Mouse (Mus musculus) gastrocnemius, adult 8-10 months (tissue): ENCODE data around the gene Nudt2. TPM values are rescaled to one million over a fixed set of nuclear protein-coding genes. Genes with fewer than 3 reads are reported as not detected.
"Not testable (repeated sequence)": the region's sequence is repeated elsewhere in the genome, so short reads cannot be mapped to it uniquely, and the experiment has no call there.

Experiments used
- DNase-seq, 2 experiments: peaks; one replicate each; pipeline ENCODE4 v3.0.0; 2022; ENCODE audit warnings: low spot score in 2 of 2
- total RNA-seq, 4 experiments: library from RNA; stranded (reverse); gene quantifications; 2 replicates each; pipeline ENCODE4 v1.2.4; 2022

Gene Nudt2
- total RNA-seq: 10 to 100 TPM; 23.9 to 32.6 (median 27.9) TPM

DNA sequence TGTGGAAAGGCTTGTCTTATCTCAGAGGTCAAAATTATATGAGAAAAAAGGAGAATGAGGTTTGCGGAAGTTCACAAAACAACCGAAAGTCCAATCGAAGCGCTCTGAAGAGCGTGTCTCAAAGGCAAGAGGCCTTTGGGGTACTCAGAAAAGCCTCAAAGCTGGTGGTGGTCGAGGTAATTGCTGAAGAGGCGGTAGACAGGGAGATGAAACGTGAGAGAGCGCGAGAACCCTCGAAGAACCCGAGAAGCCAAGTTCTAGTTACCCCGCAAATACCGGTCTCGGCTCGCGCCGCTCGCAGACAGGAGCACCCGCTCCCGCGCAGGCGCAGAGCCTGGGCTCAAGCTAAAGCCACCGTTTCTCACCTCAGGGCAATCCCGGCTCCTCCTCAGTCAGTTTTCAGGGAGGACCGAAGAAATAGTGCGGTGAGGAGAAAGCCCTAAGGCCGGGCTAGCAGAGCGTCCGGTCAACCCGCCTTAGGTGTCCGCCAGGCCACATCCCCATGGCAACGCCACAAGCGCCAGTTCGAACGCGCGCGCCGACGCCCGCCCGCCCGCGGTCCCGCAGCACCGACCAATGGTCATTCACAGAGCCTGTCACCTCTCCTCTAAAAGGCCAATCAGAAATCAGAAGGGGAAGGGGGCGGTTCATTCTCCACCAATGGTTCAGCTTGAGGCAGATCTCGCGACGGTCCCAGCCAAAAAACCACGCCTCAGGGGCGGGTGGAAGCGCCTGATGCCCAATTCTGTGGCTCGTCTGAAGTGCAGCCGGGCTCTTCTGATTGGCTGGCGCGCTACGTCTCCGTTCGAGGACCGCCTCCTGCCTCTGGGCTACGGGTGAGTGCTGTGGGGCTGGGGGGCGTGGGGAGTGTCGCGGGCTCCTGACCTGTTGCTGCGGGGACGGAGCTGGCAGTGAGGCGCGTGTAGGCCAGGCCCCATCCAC lies at the start of gene Nudt2, which contains the start of gene Kif24:
Gene Nudt2 (plus strand): TSS at position 807 of the 942 bp plus-strand sequence.
Gene Kif24 (minus strand): TSS at position 543 of the 942 bp plus-strand sequence.
- DNase-seq: peak; percentile 97 to 98

- DNase-seq: no peak
Observed at GRCm38 (mm10) chr4:41416966-41417365, 48.0 kb upstream of the Nudt2 start.

GRCm38 (mm10) chr4:41438931-41439330 lies 26.0 kb upstream of the Nudt2 start:
- no peak for DNase-seq

GRCm38 (mm10) chr4:41442790-41443302 lies 22.1 kb upstream of the Nudt2 start:
- DNase-seq: no peak

- DNase-seq: no peak
Observed at GRCm38 (mm10) chr4:41447595-41447994, 17.4 kb upstream of the Nudt2 start.

DNA sequence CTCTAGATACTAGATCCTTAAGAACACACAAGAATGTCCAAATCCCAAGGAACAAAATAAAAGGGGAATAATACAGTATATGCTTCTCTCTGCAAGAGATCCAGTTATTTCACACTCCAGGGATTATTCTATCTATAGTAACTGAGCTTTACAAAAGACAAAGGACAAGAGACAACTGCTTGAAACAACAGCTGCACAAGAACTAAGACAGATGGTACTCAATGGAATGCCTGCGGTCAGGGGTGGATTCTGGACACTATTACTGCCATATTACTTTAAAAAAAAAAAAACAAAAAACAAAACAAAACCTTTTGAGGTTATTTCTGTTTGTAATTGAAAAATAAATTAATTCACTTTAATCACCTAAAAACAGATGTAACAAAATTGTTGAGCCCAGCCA lies 4.3 kb upstream of the Nudt2 start:
- no peak for DNase-seq

DNA sequence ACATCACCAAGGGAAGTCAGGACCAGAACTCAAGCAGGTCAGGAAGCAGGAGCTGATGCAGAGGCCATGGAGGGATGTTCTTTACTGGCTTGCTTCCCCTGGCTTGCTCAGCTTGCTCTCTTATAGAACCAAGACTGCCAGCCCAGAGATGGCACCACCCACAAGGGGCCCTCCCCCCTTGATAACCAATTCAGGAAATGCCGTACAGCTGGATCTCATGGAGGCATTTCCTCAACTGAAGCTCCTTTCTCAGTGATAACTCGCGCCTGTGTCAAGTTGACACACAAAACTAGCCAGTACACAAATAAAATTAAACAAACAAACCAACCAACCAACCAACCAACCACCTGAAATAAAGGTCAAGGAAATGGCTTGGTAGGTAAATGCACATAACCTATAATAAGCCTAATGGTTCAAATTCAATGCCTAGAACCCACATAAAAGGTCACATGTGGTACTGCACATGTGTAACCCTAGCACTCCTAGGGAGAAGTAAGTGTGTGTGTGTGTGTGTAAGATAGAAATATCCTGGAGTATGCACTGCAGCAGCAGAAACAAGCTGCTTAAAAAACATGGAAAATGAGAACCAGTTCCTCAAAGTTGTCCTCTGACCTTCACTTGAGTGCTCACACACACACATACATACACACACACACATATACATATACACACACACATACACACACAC lies 1.8 kb upstream of the Nudt2 start:
- not testable (repeated sequence) for DNase-seq

- DNase-seq: no peak
Observed at GRCm38 (mm10) chr4:41465287-41465665, 325 bp downstream of the Nudt2 start.

DNA sequence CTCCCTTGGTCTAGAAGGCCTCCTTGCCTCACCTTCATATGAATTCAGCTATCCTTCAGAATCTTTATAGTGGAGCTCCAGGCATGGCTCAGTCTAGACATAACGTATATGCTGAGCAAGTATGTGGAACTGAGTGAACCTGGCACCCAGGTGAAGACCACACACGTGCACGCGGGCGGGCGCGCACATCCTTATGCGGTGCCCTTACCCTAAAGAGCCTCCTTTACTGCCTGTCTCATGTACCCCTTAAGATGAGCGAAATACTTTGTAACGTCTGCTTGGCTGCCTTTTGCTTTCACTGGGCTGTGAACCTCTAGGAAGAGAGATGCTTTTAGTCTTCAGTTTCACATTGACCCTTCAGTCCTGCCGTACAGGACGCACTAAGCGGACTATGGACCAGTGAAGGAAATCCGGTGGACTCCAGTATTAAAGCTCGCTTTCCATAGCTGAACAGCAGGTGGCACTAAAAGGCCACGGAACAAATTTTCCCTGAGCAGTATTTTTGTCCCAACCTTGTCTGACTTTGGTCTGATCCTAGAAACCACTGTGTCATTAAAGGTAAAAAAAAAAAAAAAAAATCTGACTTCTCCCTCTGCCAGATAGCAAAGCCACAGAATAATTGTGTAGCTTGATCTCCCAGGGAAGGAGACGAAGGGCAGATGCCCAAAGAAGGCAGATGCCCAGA lies 3.6 kb downstream of the Nudt2 start:
- peak; percentile 15 to 34 for DNase-seq

DNA sequence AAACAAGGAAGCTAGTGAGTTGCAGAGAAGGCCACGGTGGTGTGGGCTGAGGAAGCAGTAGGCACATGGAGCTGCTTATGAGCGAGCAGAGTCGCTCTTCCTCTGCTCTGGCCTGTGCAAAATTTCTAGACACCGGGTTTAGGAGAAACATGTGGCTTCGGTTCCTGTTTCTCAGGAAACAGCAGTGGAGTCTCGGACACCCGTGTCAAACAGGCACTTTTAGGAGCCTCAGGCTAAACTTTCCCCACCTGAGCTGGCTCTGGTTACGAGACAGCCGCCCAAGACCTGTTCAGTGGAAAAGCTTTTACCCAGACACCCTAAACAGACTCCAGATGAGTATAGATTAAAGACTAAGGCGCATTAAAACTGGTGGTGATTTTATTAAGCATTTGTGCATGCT lies 4.2 kb downstream of the Nudt2 start:
- no peak for DNase-seq

GRCm38 (mm10) chr4:41470051-41470683 lies 5.2 kb downstream of the Nudt2 start:
- no peak for DNase-seq

GRCm38 (mm10) chr4:41470684-41471383 lies 5.9 kb downstream of the Nudt2 start:
- no peak for DNase-seq

GRCm38 (mm10) chr4:41471384-41471689 lies 6.4 kb downstream of the Nudt2 start:
- no peak for DNase-seq

- peak in 1 of 2 experiments; percentile 50 for DNase-seq
Observed at GRCm38 (mm10) chr4:41477648-41478160, 12.8 kb downstream of the Nudt2 start.

- DNase-seq: no peak
Observed at GRCm38 (mm10) chr4:41478751-41479455, 14.0 kb downstream of the Nudt2 start.

- DNase-seq: no peak
Observed at GRCm38 (mm10) chr4:41479456-41479804, 14.5 kb downstream of the Nudt2 start.

DNA sequence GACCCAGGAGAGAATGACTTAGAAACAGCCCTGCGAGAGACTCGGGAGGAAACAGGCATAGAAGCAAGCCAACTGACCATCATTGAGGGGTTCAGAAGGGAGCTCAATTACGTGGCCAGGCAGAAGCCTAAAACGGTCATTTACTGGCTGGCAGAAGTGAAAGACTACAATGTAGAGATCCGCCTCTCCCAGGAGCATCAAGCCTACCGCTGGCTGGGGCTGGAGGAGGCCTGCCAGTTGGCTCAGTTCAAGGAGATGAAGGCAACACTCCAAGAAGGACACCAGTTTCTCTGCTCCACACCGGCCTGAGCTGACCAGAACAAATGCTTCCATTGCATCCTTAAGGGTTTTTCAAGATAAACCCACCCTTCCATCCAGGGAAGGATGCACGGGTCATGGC lies 15.3 kb downstream of the Nudt2 start:
- peak; percentile 75 to 77 for DNase-seq

- peak; percentile 65 to 71 for DNase-seq
Observed at GRCm38 (mm10) chr4:41481601-41482017, 16.7 kb downstream of the Nudt2 start.

- DNase-seq: no peak
Observed at GRCm38 (mm10) chr4:41492951-41493350, 28.0 kb downstream of the Nudt2 start.
